Mouse (Mus musculus): ENCODE results near the gene Dach2. TPM values are rescaled to one million over a fixed set of nuclear protein-coding genes. Genes with fewer than 3 reads are reported as not detected.
"Not testable (repeated sequence)": the region's sequence is repeated elsewhere in the genome, so short reads cannot be mapped to it uniquely, and the experiment has no call there.

The Dach2 gene
- polyA plus RNA-seq (2014; fragmentation: Nextera tagmentation; extraction: Ambion mirVana), result 10.4 and 10.6 TPM in 2 replicates

DNA sequence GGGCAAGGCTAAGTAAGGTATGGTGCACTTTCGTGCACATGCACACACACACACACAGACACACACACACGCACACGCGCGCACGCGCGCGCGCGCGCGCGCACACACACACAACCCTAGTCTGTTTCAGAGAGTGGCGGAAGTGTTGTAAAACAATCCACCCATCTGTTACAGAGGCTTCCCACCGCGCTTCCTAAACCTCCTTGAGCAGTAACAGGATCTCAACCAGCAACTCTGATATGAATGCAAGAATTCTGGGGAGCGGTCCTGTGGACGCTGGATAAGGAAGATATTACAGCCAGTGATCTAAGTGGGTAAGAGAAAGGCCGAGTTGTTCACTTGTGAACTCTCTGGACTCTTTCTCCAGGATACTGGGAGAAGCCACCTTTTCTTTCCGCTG, at the start of gene Dach2:
Gene Dach2 (plus strand): TSS at position 107 of the 400 bp plus-strand sequence.
- Histone ChIP-seq H3K4me2 (ENCODE audit: low read depth) (peak within 1 kb of the TSS; percentile 56), H3K9me3 (ENCODE audit: control insufficient read depth, low read length) (no peaks in the 10 kb centered on the region), H3K27ac (ENCODE audit: low read depth, low read length) (no peak within 1 kb of the TSS), H3K4me3 (ENCODE audit: low read depth, low read length) (peak within 1 kb of the TSS; percentile 40), H3K9ac (ENCODE audit: low read length) (no peak within 1 kb of the TSS), H3K4me1 (ENCODE audit: control insufficient read depth, insufficient read depth, low read length) (no peaks in the 10 kb centered on the region), H3K27me3 (ENCODE audit: control insufficient read depth, insufficient read depth, low read length) (no peaks in the 10 kb centered on the region), H3K36me3 (ENCODE audit: control insufficient read depth, insufficient read depth, low read length) (no peaks in the 10 kb centered on the region)
- DNase-seq (ENCODE audit: low spot score), result peak; percentile 43
- 0 out of 2 replicates have a peak, but pooled peaks have one; percentile 17 for ATAC-seq (ENCODE audit: insufficient read depth, low FRiP score, low TSS enrichment)
- WGBS, result 22% methylated on average over 21 of the region's 21 CpGs

- WGBS, result 76% methylated on average over 2 of the region's 3 CpGs
- not testable (repeated sequence) for H3K9me3 ChIP-seq (ENCODE audit: control insufficient read depth, low read length); H3K36me3 ChIP-seq (ENCODE audit: control insufficient read depth, insufficient read depth, low read length); ATAC-seq (ENCODE audit: insufficient read depth, low FRiP score, low TSS enrichment); H3K4me3 ChIP-seq (ENCODE audit: low read depth, low read length); H3K4me1 ChIP-seq (ENCODE audit: control insufficient read depth, insufficient read depth, low read length); H3K27me3 ChIP-seq (ENCODE audit: control insufficient read depth, insufficient read depth, low read length); H3K27ac ChIP-seq (ENCODE audit: low read depth, low read length); H3K9ac ChIP-seq (ENCODE audit: low read length); H3K4me2 ChIP-seq (ENCODE audit: low read depth)
- DNase-seq (ENCODE audit: low spot score), result peak; percentile 79
Observed at GRCm38 (mm10) chrX:113252427-113252826, 44.9 kb upstream of the Dach2 start.

GRCm38 (mm10) chrX:113298031-113298430, 721 bp downstream of the Dach2 start:
- peak overlapping the region; percentile 56 for H3K4me2 ChIP-seq (ENCODE audit: low read depth)
- no peak overlapping the region for H3K9ac ChIP-seq (ENCODE audit: low read length)
- 13% methylated on average over 18 of the region's 18 CpGs for WGBS
- H3K4me1 ChIP-seq (ENCODE audit: control insufficient read depth, insufficient read depth, low read length), result no peaks in the 10 kb centered on the region
- no peaks in the 10 kb centered on the region for H3K27me3 ChIP-seq (ENCODE audit: control insufficient read depth, insufficient read depth, low read length)
- H3K9me3 ChIP-seq (ENCODE audit: control insufficient read depth, low read length), result no peaks in the 10 kb centered on the region
- ATAC-seq (ENCODE audit: insufficient read depth, low FRiP score, low TSS enrichment), result peak; percentile 98
- H3K27ac ChIP-seq (ENCODE audit: low read depth, low read length), result no peak overlapping the region
- peak; percentile 82 for DNase-seq (ENCODE audit: low spot score)
- peak overlapping the region; percentile 40 for H3K4me3 ChIP-seq (ENCODE audit: low read depth, low read length)
- no peaks in the 10 kb centered on the region for H3K36me3 ChIP-seq (ENCODE audit: control insufficient read depth, insufficient read depth, low read length)

- Histone ChIP-seq H3K4me2 (ENCODE audit: low read depth) (peak overlapping the region; percentile 56), H3K9ac (ENCODE audit: low read length) (no peak overlapping the region), H3K9me3 (ENCODE audit: control insufficient read depth, low read length) (no peaks in the 10 kb centered on the region), H3K36me3 (ENCODE audit: control insufficient read depth, insufficient read depth, low read length) (no peaks in the 10 kb centered on the region), H3K4me1 (ENCODE audit: control insufficient read depth, insufficient read depth, low read length) (no peaks in the 10 kb centered on the region), H3K27ac (ENCODE audit: low read depth, low read length) (no peak overlapping the region), H3K27me3 (ENCODE audit: control insufficient read depth, insufficient read depth, low read length) (no peaks in the 10 kb centered on the region), H3K4me3 (ENCODE audit: low read depth, low read length) (peak overlapping the region; percentile 40)
- ATAC-seq (ENCODE audit: insufficient read depth, low FRiP score, low TSS enrichment) (0 out of 2 replicates have a peak, but pooled peaks have one; percentile 20), DNase-seq (ENCODE audit: low spot score) (no peak)
- 11% methylated on average over 19 of the region's 19 CpGs for WGBS
Observed at GRCm38 (mm10) chrX:113298468-113298867, 1.2 kb downstream of the Dach2 start.

GRCm38 (mm10) chrX:113304323-113304722, 7.0 kb downstream of the Dach2 start:
- H3K9ac ChIP-seq (ENCODE audit: low read length), result no peak overlapping the region
- H3K4me2 ChIP-seq (ENCODE audit: low read depth), result no peak overlapping the region
- no peak overlapping the region for H3K27ac ChIP-seq (ENCODE audit: low read depth, low read length)
- no peak overlapping the region for H3K4me3 ChIP-seq (ENCODE audit: low read depth, low read length)
- H3K27me3 ChIP-seq (ENCODE audit: control insufficient read depth, insufficient read depth, low read length), result no peaks in the 10 kb centered on the region
- ATAC-seq (ENCODE audit: insufficient read depth, low FRiP score, low TSS enrichment) (no peak), DNase-seq (ENCODE audit: low spot score) (peak; percentile 14)
- 42% methylated on average over 4 of the region's 4 CpGs for WGBS
- H3K4me1 ChIP-seq (ENCODE audit: control insufficient read depth, insufficient read depth, low read length), result no peaks in the 10 kb centered on the region
- H3K9me3 ChIP-seq (ENCODE audit: control insufficient read depth, low read length), result no peaks in the 10 kb centered on the region
- H3K36me3 ChIP-seq (ENCODE audit: control insufficient read depth, insufficient read depth, low read length), result no peaks in the 10 kb centered on the region

DNA sequence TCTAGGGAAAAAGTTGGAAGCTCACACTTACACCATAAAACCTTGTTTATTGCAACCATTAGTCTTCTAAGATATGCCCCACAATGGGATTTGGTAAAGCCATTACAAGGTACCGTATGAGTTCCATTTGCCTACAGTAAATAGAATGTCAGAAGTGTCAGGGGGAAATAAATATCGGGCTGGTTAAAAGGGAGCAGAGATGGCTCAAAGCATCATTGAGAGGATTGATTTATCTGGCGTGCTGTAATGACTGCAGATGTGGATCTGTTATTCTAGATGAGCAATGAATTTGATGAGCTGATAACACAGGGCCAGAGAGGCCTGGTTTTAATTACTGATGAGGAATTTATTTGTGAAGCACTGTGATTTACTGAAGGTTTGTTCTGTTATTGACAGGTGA, 40.8 kb downstream of the Dach2 start:
- no peaks in the 10 kb centered on the region for H3K9me3 ChIP-seq (ENCODE audit: control insufficient read depth, low read length)
- no peaks in the 10 kb centered on the region for H3K4me1 ChIP-seq (ENCODE audit: control insufficient read depth, insufficient read depth, low read length)
- H3K9ac ChIP-seq (ENCODE audit: low read length), result no peak overlapping the region
- H3K27me3 ChIP-seq (ENCODE audit: control insufficient read depth, insufficient read depth, low read length), result no peaks in the 10 kb centered on the region
- no peak for DNase-seq (ENCODE audit: low spot score)
- 44% methylated on average over 3 of the region's 3 CpGs for WGBS
- no peak for ATAC-seq (ENCODE audit: insufficient read depth, low FRiP score, low TSS enrichment)
- H3K36me3 ChIP-seq (ENCODE audit: control insufficient read depth, insufficient read depth, low read length), result no peaks in the 10 kb centered on the region
- H3K4me2 ChIP-seq (ENCODE audit: low read depth), result no peak overlapping the region
- H3K4me3 ChIP-seq (ENCODE audit: low read depth, low read length), result no peak overlapping the region
- H3K27ac ChIP-seq (ENCODE audit: low read depth, low read length), result no peak overlapping the region

GRCm38 (mm10) chrX:113394417-113394816, 97.1 kb downstream of the Dach2 start:
- Histone ChIP-seq H3K9me3 (ENCODE audit: control insufficient read depth, low read length) (no peaks in the 10 kb centered on the region), H3K4me2 (ENCODE audit: low read depth) (no peak overlapping the region), H3K9ac (ENCODE audit: low read length) (no peak overlapping the region), H3K27ac (ENCODE audit: low read depth, low read length) (no peak overlapping the region), H3K4me3 (ENCODE audit: low read depth, low read length) (no peak overlapping the region), H3K27me3 (ENCODE audit: control insufficient read depth, insufficient read depth, low read length) (no peaks in the 10 kb centered on the region), H3K36me3 (ENCODE audit: control insufficient read depth, insufficient read depth, low read length) (no peaks in the 10 kb centered on the region), H3K4me1 (ENCODE audit: control insufficient read depth, insufficient read depth, low read length) (no peaks in the 10 kb centered on the region)
- no peak for ATAC-seq (ENCODE audit: insufficient read depth, low FRiP score, low TSS enrichment)
- DNase-seq (ENCODE audit: low spot score), result no peak
- WGBS, result 41% methylated on average over 3 of the region's 3 CpGs

GRCm38 (mm10) chrX:113408756-113409155, 111.4 kb downstream of the Dach2 start:
- DNase-seq (ENCODE audit: low spot score) (no peak), ATAC-seq (ENCODE audit: insufficient read depth, low FRiP score, low TSS enrichment) (no peak)
- Histone ChIP-seq H3K4me1 (ENCODE audit: control insufficient read depth, insufficient read depth, low read length) (no peaks in the 10 kb centered on the region), H3K9me3 (ENCODE audit: control insufficient read depth, low read length) (no peaks in the 10 kb centered on the region), H3K27me3 (ENCODE audit: control insufficient read depth, insufficient read depth, low read length) (no peaks in the 10 kb centered on the region), H3K4me2 (ENCODE audit: low read depth) (no peak overlapping the region), H3K36me3 (ENCODE audit: control insufficient read depth, insufficient read depth, low read length) (no peaks in the 10 kb centered on the region), H3K4me3 (ENCODE audit: low read depth, low read length) (no peak overlapping the region), H3K27ac (ENCODE audit: low read depth, low read length) (no peak overlapping the region), H3K9ac (ENCODE audit: low read length) (no peak overlapping the region)
- 89% methylated on average over 1 of the region's 1 CpGs for WGBS

DNA sequence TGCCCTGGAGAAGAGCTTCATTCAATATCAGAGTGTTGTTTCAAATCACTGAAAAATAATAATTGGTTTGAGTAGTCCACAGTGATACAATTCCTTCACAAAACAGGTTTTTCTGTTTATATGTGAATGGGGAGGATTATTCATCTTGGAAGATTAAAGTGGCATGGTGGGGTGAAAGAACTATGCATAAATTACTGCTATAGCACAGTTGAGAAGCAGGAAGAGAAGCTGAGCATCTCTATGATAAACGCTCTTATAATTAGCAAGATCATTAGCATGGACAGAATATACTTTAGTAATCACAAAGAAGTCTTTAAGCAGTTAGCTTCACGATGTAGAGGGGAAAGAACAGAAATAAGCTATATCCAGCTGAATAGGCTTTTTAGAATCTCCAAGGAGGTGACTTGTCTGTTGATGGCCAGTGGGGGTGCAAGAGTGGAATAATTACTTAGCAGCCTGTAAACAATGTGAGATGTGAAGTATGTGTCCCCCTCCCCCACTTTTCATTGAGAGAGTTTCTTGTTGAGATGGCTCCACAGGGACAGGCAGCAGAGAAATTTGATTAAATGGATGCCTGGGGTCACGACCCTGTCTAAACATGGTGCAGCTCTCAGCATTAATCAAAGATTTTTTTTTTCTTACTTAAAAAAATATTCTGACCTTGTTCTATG, 124.3 kb downstream of the Dach2 start:
- no peak overlapping the region for H3K4me3 ChIP-seq (ENCODE audit: low read depth, low read length)
- 38% methylated on average over 3 of the region's 3 CpGs for WGBS
- no peaks in the 10 kb centered on the region for H3K36me3 ChIP-seq (ENCODE audit: control insufficient read depth, insufficient read depth, low read length)
- no peak overlapping the region for H3K4me2 ChIP-seq (ENCODE audit: low read depth)
- DNase-seq (ENCODE audit: low spot score) (peak; percentile 18), ATAC-seq (ENCODE audit: insufficient read depth, low FRiP score, low TSS enrichment) (no peak; the same call in 1 of the 2 replicates)
- H3K4me1 ChIP-seq (ENCODE audit: control insufficient read depth, insufficient read depth, low read length), result no peaks in the 10 kb centered on the region
- H3K27ac ChIP-seq (ENCODE audit: low read depth, low read length), result no peak overlapping the region
- H3K27me3 ChIP-seq (ENCODE audit: control insufficient read depth, insufficient read depth, low read length), result no peaks in the 10 kb centered on the region
- H3K9ac ChIP-seq (ENCODE audit: low read length), result no peak overlapping the region
- no peaks in the 10 kb centered on the region for H3K9me3 ChIP-seq (ENCODE audit: control insufficient read depth, low read length)
